Mouse (Mus musculus) thymus, adult 2 months (tissue): ENCODE data around the gene Pltp.

Experiments used
- CTCF ChIP-seq: fragments of 200-500 bp; IDR thresholded peaks from 2 replicates; pipeline ENCODE4 v1.5.1; 2012; ENCODE audit warnings: mild to moderate bottlenecking, control low read depth, low read length, moderate library complexity, borderline replicate concordance; ENCODE audit not compliant: control insufficient read depth, poor library complexity, insufficient read depth; ENCODE audit errors: extremely low read depth
- POLR2A ChIP-seq: fragments of 200-500 bp; IDR thresholded peaks from 2 replicates; pipeline ENCODE4 v1.6.1; 2012; ENCODE audit warnings: mild to moderate bottlenecking, low read length, control low read depth, moderate library complexity; ENCODE audit not compliant: control insufficient read depth, poor library complexity, insufficient read depth; ENCODE audit errors: extremely low read depth

GRCm38 (mm10) chr2:164856309-164857100, 1.0 kb downstream of the Pltp start:
- TF ChIP-seq POLR2A (no peak), CTCF (no peak)
